Mouse (Mus musculus): Measurements from ENCODE around the gene Pde6d. TPM values are rescaled to one million over a fixed set of nuclear protein-coding genes. Genes with fewer than 3 reads are reported as not detected.

Gene Pde6d
- polyA plus RNA-seq, 1 experiment from 2014 or later = 59.7 TPM

DNA sequence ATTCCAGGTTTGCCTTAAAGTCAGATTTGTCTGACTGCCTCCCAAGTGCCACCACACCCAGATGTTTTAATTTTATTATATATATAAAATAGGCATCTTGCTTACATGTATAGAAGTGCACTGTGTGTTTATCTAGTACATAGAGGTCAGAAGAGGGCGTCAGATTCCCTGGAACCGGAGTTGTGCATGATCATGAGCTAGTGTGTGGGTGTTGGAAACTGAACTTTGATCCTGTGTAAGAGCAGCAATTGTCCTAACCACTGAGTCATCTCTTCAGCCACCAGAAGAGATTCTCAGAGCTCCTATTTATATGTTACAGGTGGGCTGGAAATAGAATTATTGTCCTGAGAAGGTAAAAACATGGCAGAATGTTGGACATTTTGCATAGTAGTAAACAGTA is 17.7 kb upstream of the Pde6d start:
- POLR2A ChIA-PET = no interaction called here
- in situ Hi-C loops (cut with MboI; ENCODE audit: low pct_unique_long_range_greater_than_20kb) = no loop called here
- CTCF ChIA-PET = no interaction called here

DNA sequence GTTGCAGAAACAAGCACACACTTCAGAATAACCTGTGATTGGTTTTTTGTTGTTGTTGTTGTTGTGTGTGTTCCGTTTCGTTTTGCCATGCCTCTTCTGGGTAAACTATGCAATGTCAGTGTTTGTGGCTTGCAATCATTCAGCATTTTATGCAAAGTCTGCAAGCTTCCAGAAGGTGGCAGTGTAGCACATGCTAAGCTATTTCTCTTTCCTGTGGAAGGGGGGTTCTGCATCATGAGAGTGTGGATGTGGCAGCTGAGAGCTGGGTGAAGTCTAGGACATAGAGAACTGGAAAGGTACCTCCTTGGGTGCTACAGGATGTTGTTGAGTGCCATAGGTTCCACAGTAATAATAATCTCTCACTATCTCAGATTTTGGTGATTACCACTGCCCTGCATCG is 16.1 kb upstream of the Pde6d start:
- no peak for DNase-seq (ENCODE audit: low read depth, low spot score)
- in situ Hi-C loops (cut with MboI; ENCODE audit: low pct_unique_long_range_greater_than_20kb) = no loop called here
- H3K27me3 ChIP-seq = no peaks in the 10 kb centered on the region
- TF ChIP-seq CTCF (IDR thresholded peaks at IDR 0.05) = peak; percentile 75
- ATAC-seq = no peak
- CTCF ChIA-PET = interaction anchor here (0.9 to 1.9 kb wide), 5 partner anchors 13 to 443 kb away, joined by 3 to 8 read pairs (median 4); no protein-coding TSS in a partner anchor
- POLR2A ChIA-PET = no interaction called here

More for the DNA sequence above, 17.7 kb upstream of the Pde6d start:
- ATAC-seq (no peak), DNase-seq (ENCODE audit: low read depth, low spot score) (no peak)
- no peak for TF ChIP-seq CTCF (IDR thresholded peaks at IDR 0.05)
- H3K27me3 ChIP-seq = no peaks in the 10 kb centered on the region

DNA sequence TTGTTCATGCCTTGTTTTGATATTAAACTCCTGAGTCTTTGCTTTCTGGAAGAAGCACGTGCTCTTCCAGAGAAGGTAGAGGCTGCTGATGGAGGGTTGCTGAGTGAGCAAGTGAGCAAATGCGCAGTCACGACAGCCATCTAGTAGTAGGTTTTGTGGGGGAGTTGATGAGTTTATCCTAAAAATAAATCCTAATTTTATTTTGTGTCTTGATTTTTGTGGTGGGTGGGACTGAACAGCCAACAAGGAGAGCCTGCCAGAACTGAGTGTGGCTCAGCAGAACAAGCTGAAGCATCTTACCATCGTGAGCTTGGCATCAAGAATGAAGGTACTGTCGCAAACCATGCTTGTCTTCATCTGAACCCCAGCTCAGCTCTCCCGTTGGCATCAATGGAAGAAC is 14.1 kb upstream of the Pde6d start:
- DNase-seq (ENCODE audit: low read depth, low spot score) = no peak
- in situ Hi-C loops (cut with MboI; ENCODE audit: low pct_unique_long_range_greater_than_20kb) = no loop called here
- no peak for ATAC-seq
- ChIA-PET CTCF (no interaction called here), POLR2A (no interaction called here)
- H3K27me3 ChIP-seq = no peaks in the 10 kb centered on the region
- TF ChIP-seq CTCF (IDR thresholded peaks at IDR 0.05) = no peak

DNA sequence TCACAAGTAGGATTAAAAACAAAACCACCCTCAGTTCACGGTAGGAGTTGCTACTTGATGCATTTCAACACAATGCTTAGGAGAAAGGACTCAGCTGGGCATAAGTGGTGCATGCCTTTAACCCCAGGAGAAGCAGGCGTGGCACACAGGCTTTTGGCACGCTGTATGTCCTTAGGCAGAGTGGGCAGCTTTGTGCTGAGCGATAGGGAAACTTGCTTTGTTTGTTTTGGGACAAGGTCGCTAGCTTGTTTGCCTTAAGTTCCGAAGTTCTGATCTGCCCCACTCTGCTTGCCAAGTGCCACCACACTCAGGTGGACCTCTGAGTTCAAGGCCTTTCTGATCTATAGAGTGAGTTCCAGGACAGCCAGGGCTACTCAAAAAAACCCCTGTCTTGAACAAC is 12.9 kb upstream of the Pde6d start:
- CTCF ChIA-PET = no interaction called here
- TF ChIP-seq CTCF (IDR thresholded peaks at IDR 0.05) = no peak
- ATAC-seq = no peak

DNA sequence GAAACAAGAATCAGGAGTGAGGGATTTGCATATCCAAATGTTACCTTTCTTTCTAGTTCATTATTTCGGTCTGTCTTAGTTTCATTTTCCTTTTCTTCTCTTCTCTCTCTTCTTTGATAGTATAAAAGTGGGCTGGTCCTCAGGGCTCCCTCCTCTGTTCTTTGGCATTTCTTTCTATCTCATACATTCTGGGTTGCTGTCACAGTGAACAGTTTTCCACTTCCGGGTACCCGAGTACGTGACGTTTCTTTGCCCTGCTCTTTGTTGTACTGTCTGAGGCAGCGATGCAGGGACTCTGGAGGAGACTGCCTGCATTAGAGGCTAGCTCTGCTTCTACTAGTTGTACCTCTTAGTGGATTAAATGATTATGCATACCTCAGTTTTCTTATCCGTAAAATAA is 12.1 kb upstream of the Pde6d start:
- H3K27me3 ChIP-seq = no peaks in the 10 kb centered on the region
- ChIA-PET CTCF (no interaction called here), POLR2A (no interaction called here)
- ATAC-seq = no peak
- in situ Hi-C loops (cut with MboI; ENCODE audit: low pct_unique_long_range_greater_than_20kb) = no loop called here
- DNase-seq (ENCODE audit: low read depth, low spot score) = no peak
- no peak for TF ChIP-seq CTCF (IDR thresholded peaks at IDR 0.05)

More for the DNA sequence above, 12.9 kb upstream of the Pde6d start:
- POLR2A ChIA-PET = no interaction called here
- H3K27me3 ChIP-seq = no peaks in the 10 kb centered on the region
- no peak for DNase-seq (ENCODE audit: low read depth, low spot score)
- in situ Hi-C loops (cut with MboI; ENCODE audit: low pct_unique_long_range_greater_than_20kb) = no loop called here

DNA sequence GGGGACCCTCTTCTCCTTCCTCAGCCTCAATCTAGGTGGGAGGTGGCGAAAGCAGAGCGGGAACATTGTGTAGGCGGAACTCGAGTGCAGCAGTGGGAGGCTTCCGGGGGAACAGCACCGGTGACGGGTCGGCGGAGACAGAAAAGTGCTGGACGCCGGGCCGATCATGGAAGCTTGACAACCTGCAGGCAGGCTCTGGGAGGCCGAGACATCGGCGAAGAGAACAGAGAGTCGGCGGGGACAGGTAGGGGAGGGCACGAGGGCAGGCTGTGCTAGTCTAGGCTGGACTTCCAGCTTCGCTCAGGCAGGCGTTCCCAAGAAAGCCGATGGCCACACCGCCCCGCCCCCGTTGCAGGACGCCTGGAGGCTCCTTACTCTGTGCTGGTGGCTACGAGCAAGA is 4.6 kb upstream of the Pde6d start:
- H3K27me3 ChIP-seq = no peaks in the 10 kb centered on the region
- in situ Hi-C loops (cut with MboI; ENCODE audit: low pct_unique_long_range_greater_than_20kb) = no loop called here
- CTCF ChIA-PET = no interaction called here
- no peak for TF ChIP-seq CTCF (IDR thresholded peaks at IDR 0.05)
- POLR2A ChIA-PET = no interaction called here
- ATAC-seq = no peak
- no peak for DNase-seq (ENCODE audit: low read depth, low spot score)

DNA sequence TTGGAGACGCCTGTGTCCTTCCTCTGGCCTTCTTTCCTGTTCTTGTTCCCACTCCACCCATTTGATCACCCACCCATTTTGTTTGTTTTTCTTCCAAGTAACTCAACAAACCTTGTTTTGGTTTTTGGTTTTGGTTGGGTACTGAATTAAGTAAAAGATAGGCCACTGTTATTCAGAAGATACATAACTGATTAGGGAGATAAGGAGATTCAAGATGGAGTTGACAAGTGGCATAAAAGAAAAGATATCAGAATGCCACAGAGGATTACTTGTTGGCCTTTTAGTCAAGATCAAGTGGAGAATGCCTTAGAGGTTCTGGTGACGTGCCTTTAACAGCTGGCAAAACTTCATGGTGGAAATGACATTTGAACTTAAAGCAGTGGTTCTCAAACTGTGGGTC is 1.3 kb upstream of the Pde6d start:
- H3K27me3 ChIP-seq = no peaks in the 10 kb centered on the region
- TF ChIP-seq CTCF (IDR thresholded peaks at IDR 0.05) = no peak
- CTCF ChIA-PET = no interaction called here
- in situ Hi-C loops (cut with MboI; ENCODE audit: low pct_unique_long_range_greater_than_20kb) = no loop called here
- POLR2A ChIA-PET = no interaction called here
- no peak for ATAC-seq
- no peak for DNase-seq (ENCODE audit: low read depth, low spot score)

DNA sequence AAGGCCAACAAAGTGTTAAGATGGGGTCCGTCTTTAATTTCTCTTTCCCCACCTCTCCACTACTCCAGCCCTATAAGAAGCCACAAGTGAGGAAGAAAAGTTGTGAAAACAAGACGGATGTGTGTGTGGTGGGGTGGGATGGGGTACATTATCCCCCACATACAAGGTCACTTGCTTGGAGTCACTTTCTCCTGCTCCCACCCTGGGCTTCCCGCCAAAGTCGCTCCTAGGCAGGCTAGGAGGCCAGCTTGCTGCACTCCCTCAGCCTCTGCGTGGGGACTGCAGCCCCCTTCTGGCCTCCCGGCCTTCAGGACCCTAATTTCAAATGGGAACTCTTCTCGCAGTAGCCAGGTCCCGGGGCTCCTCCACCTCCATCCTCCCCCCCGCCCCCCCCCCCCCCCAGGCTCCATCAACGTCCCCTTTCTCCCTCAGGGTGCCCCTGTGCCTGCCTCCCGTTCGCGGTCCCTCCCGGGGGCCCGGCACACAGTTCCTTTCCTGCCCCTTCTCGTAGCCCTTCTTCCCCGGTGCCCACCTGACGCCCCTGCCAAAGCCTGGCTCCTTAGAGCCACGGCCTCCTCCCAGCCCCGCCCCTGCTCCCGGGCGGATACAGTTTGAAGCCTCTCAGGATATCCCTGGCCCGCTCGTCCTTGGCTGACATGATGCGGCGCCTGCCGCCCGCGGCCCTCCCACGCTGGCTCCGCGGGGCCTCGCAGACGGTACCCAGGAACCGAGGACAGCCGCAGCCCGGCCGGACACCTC is 558 bp downstream of the Pde6d start:
- no peaks in the 10 kb centered on the region for H3K27me3 ChIP-seq
- DNase-seq (ENCODE audit: low read depth, low spot score) = no peak
- ATAC-seq = peak; percentile 70
- no peak for TF ChIP-seq CTCF (IDR thresholded peaks at IDR 0.05)
- ChIA-PET POLR2A (no interaction called here), CTCF (no interaction called here)
- in situ Hi-C loops (cut with MboI; ENCODE audit: low pct_unique_long_range_greater_than_20kb) = no loop called here

DNA sequence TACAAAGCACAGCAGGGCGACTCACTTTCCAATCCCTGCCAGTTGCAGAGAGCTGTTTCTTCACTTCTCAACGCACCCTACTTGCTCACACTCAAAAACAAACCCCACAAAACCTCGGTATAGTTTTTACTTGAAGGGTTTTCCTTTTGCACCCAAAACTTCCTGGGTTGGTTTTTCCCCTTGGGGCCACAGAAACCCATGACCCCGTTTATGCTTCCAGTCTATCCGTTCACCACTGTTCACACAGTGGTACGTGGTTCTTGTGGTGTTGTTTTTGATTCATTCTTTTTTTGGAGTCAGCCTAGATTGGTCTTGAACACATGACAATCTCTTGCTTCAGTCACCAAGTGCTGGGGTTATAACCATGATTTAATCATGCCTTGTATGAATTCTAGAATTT is 2.0 kb downstream of the Pde6d start:
- ChIA-PET POLR2A (no interaction called here), CTCF (no interaction called here)

DNA sequence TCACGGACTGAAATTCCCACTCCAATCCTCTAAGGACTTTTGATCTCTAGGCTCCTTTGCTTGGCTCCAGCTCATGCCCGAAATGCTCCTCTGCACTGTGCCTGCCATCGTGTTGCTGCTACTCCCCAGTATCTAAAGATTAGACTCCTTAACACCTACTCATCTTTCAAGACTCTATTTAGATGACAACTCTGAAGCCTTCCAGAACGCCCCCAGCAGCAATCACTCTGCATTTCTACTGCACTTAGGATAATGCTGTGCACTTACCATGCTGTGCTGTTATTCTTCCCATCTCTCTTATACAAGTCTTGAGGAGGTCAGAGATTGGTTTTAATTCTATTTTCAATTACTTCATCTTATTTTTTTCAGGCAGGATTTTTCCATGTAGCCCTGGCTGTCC is 10.5 kb downstream of the Pde6d start:
- POLR2A ChIA-PET = no interaction called here
- no peak for ATAC-seq
- no peak for DNase-seq (ENCODE audit: low read depth, low spot score)
- in situ Hi-C loops (cut with MboI; ENCODE audit: low pct_unique_long_range_greater_than_20kb) = no loop called here
- CTCF ChIA-PET = no interaction called here
- TF ChIP-seq CTCF (IDR thresholded peaks at IDR 0.05) = no peak
- no peaks in the 10 kb centered on the region for H3K27me3 ChIP-seq

More for the DNA sequence above, 2.0 kb downstream of the Pde6d start:
- no peak for TF ChIP-seq CTCF (IDR thresholded peaks at IDR 0.05)
- DNase-seq (ENCODE audit: low read depth, low spot score) (no peak), ATAC-seq (no peak)
- in situ Hi-C loops (cut with MboI; ENCODE audit: low pct_unique_long_range_greater_than_20kb) = no loop called here
- no peaks in the 10 kb centered on the region for H3K27me3 ChIP-seq

DNA sequence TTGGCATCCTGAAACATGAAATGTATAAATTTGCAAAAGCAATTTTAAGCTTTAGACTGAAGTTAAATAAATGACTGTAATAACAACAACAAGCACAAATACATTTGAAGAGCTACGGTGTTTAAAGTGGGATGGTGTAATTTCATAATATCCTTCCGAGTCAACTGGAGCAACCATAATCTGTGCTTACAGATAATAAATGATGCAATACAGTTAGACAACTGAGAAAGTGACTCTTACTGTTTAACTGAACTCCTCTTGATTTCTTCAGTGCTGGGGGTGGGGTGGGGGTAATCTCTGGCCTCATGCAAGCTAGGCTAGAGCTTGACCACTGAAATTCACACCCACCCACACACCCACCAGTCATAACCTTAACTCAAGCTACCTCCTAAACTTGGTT is 11.0 kb downstream of the Pde6d start:
- in situ Hi-C loops (cut with MboI; ENCODE audit: low pct_unique_long_range_greater_than_20kb) = no loop called here
- no peak for TF ChIP-seq CTCF (IDR thresholded peaks at IDR 0.05)
- ChIA-PET CTCF (interaction anchor here (1.2 kb wide), 1 partner anchor 10 kb away, joined by 4 read pairs; no protein-coding TSS in a partner anchor), POLR2A (no interaction called here)
- H3K27me3 ChIP-seq = no peaks in the 10 kb centered on the region
- DNase-seq (ENCODE audit: low read depth, low spot score) = no peak
- ATAC-seq = no peak

DNA sequence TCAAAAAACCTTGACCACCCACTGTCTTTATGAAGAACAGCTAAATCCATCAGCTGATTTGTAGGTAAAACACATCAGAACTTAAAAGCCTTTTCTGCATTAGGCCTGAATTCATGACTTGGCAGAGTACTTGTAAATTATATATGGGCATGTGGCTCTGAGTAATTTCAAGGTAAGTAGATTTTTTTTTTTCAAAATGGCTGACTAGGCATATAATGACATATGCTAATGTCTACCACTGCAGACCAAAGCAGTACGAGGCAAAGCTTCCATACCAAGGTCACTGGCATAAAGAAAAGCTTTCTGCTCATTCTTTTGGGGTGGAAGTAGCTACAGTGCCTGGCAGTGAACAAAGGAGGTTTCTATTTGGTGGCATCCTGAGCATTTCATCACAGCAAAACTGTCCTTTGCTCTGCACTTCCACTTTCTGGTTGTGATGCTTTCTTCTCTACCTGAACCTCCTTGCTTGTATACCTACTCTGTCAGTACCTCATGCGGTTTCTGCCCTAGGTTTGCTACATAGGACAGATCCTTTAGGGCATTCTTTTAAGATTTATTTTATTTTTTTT is 13.1 kb downstream of the Pde6d start:
- in situ Hi-C loops (cut with MboI; ENCODE audit: low pct_unique_long_range_greater_than_20kb) = no loop called here
- ATAC-seq (no peak), DNase-seq (ENCODE audit: low read depth, low spot score) (no peak)
- ChIA-PET POLR2A (no interaction called here), CTCF (interaction anchor here (0.8 to 2.9 kb wide), 2 partner anchors 11 to 17 kb away, joined by 3 to 9 read pairs; no protein-coding TSS in a partner anchor)
- no peak for TF ChIP-seq CTCF (IDR thresholded peaks at IDR 0.05)
- no peaks in the 10 kb centered on the region for H3K27me3 ChIP-seq
